Mouse (Mus musculus) limb, embryonic 11.5 days (tissue): ENCODE results near the gene Lmx1b. TPM values are rescaled to one million over a fixed set of nuclear protein-coding genes. Genes with fewer than 3 reads are reported as not detected.

Experiments used
- ATAC-seq: fragments of 200-750 bp; cut with Nextera tagmentation; 2 replicates; pipeline ENCODE4 v1.8.0; 2017; ENCODE audit warnings: low read depth; ENCODE audit not compliant: insufficient number of reproducible peaks, low FRiP score, low TSS enrichment
- DNase-seq: peaks from one replicate; pipeline ENCODE4 v3.0.0-alpha.2; 2015; ENCODE audit warnings: low spot score
- H3K27ac ChIP-seq: fragments of 300-500 bp; sonication (generic); replicated peaks from 2 replicates; pipeline ENCODE4 v1.5.1; 2014; ENCODE audit warnings: low read depth, mild to moderate bottlenecking, low read length
- H3K27me3 ChIP-seq: fragments of 300-500 bp; sonication (generic); 2 replicates; pipeline ENCODE4 v1.6.1; 2014; ENCODE audit warnings: mild to moderate bottlenecking, low read length, mixed read lengths; ENCODE audit not compliant: control insufficient read depth, insufficient read depth
- H3K36me3 ChIP-seq: fragments of 300-500 bp; sonication (generic); 2 replicates; pipeline ENCODE4 v1.6.1; 2014; ENCODE audit warnings: mild to moderate bottlenecking, low read length, moderate library complexity, mixed read lengths; ENCODE audit not compliant: control insufficient read depth, insufficient read depth
- H3K4me1 ChIP-seq: fragments of 300-500 bp; sonication (generic); 2 replicates; pipeline ENCODE4 v1.6.1; 2014; ENCODE audit warnings: low read length, mixed read lengths; ENCODE audit not compliant: control insufficient read depth, insufficient read depth
- H3K4me2 ChIP-seq: fragments of 300-500 bp; sonication (generic); 2 replicates; pipeline ENCODE4 v1.6.1; 2014; ENCODE audit warnings: low read depth, mild to moderate bottlenecking, moderate library complexity; ENCODE audit not compliant: severe bottlenecking
- H3K4me3 ChIP-seq: fragments of 300-500 bp; sonication (generic); 2 replicates; pipeline ENCODE4 v1.5.1; 2014; ENCODE audit warnings: low read depth, low read length
- H3K9ac ChIP-seq: fragments of 300-500 bp; sonication (generic); 2 replicates; pipeline ENCODE4 v1.6.1; 2014; ENCODE audit warnings: mild to moderate bottlenecking, low read length
- H3K9me3 ChIP-seq: fragments of 300-500 bp; sonication (generic); 2 replicates; pipeline ENCODE4 v1.6.1; 2016; ENCODE audit warnings: low read length; ENCODE audit not compliant: control insufficient read depth
- WGBS: fragments of 180-500 bp; shearing (Covaris S2); extraction: QIAGEN DNeasy Blood & Tissue Kit; methylation state at CpG from one replicate; pipeline ENCODE4 v1.1.7; 2014; 5-methylcytosine and 5-hydroxymethylcytosine counted together
- polyA plus RNA-seq: library from polyadenylated mRNA; unstranded; fragments of >200 nt; fragmentation: Nextera tagmentation; extraction: Ambion mirVana; gene quantifications from 2 replicates; pipeline ENCODE4 v1.2.1, GENCODE M21; 2014

Gene Lmx1b
- polyA plus RNA-seq, 1 experiment from 2014 or later, result 10.2 TPM

DNA sequence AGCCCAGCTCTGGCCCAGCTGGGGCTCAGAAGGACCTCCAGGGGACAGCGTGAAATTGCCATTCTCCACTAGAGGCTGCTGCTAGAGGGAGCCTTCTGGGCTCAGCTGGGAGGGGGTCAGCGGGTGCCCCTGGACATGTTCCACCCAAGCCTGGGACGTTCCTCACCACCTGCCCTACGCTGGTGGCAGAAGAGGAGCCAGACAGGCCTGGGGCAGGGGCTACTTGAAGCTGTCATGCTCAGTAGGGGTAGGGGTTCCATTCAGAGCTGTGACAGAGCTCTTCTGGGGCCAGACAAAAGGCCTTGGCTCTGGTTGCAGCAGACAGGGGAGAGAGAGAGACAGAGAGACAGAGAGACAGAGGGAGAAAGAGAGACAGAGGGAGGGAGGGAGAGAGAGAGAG lies 42.9 kb downstream of the Lmx1b start:
- H3K4me3 ChIP-seq, result no peak overlapping the region

GRCm38 (mm10) chr2:33595085-33595423 lies 45.3 kb downstream of the Lmx1b start:
- WGBS, result 12% methylated on average over 6 of the region's 7 CpGs
- H3K4me3 ChIP-seq, result no peak overlapping the region
- ATAC-seq (peak; percentile 22; the same call in 1 of the 2 replicates), DNase-seq (peak; percentile 61)
- H3K9me3 ChIP-seq, result no peaks in the 10 kb centered on the region
- no peaks in the 10 kb centered on the region for H3K27me3 ChIP-seq
- peaks cover 54% of the 10 kb centered on the region for H3K4me1 ChIP-seq
- no peak overlapping the region for H3K9ac ChIP-seq
- H3K36me3 ChIP-seq, result no peaks in the 10 kb centered on the region
- no peak overlapping the region for H3K4me2 ChIP-seq
- H3K27ac ChIP-seq, result peak overlapping the region; percentile 56

More for the DNA sequence above, 42.9 kb downstream of the Lmx1b start:
- ATAC-seq, result no peak
- no peaks in the 10 kb centered on the region for H3K27me3 ChIP-seq
- DNase-seq, result no peak
- H3K36me3 ChIP-seq, result no peaks in the 10 kb centered on the region
- peaks cover 49% of the 10 kb centered on the region for H3K4me1 ChIP-seq
- 49% methylated on average over 4 of the region's 4 CpGs for WGBS
- no peaks in the 10 kb centered on the region for H3K9me3 ChIP-seq
- no peak overlapping the region for H3K4me2 ChIP-seq
- no peak overlapping the region for H3K9ac ChIP-seq
- no peak overlapping the region for H3K27ac ChIP-seq

GRCm38 (mm10) chr2:33594181-33595084 lies 45.9 kb downstream of the Lmx1b start:
- H3K27me3 ChIP-seq, result no peaks in the 10 kb centered on the region
- H3K9me3 ChIP-seq, result no peaks in the 10 kb centered on the region
- H3K9ac ChIP-seq, result no peak overlapping the region
- DNase-seq (peak; percentile 65), ATAC-seq (peak; percentile 57; the same call in 1 of the 2 replicates)
- H3K4me3 ChIP-seq, result no peak overlapping the region
- no peak overlapping the region for H3K4me2 ChIP-seq
- H3K36me3 ChIP-seq, result no peaks in the 10 kb centered on the region
- 49% methylated on average over 9 of the region's 9 CpGs for WGBS
- H3K4me1 ChIP-seq, result peaks cover 52% of the 10 kb centered on the region
- peak overlapping the region; percentile 69 for H3K27ac ChIP-seq

GRCm38 (mm10) chr2:33592931-33593555 lies 47.3 kb downstream of the Lmx1b start:
- peak; percentile 86 for DNase-seq
- Histone ChIP-seq H3K4me2 (peak overlapping the region; percentile 28; the same call in 1 of the 2 replicates), H3K27me3 (no peaks in the 10 kb centered on the region), H3K9ac (peak overlapping the region; percentile 30; the same call in 1 of the 2 replicates), H3K4me1 (peaks cover 54% of the 10 kb centered on the region), H3K27ac (peak overlapping the region; percentile 85), H3K36me3 (no peaks in the 10 kb centered on the region), H3K4me3 (no peak overlapping the region), H3K9me3 (no peaks in the 10 kb centered on the region)
- WGBS, result 2% methylated on average over 12 of the region's 12 CpGs
- ATAC-seq, result peak; percentile 49; the same call in 1 of the 2 replicates

DNA sequence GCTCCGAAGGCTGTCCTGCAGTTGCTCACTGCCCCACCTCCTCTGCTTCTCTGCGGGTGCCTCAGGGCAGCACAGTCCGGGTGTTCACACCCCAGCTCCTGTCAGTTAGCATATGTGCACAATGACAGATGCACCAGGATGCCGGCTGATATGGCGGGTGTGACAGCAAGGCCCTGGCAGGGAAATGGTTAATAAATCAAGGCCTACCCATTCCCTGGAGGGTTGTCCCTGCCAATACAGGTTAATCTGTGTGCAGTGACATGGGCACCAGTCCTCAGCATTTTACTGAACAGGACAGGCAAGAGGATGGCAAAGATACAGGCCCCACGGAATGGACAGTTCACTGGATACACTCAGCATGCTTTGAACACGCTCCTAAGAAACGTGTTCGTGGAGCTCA lies 51.0 kb downstream of the Lmx1b start:
- no peaks in the 10 kb centered on the region for H3K27me3 ChIP-seq
- no peaks in the 10 kb centered on the region for H3K36me3 ChIP-seq
- H3K4me3 ChIP-seq, result no peak overlapping the region
- ATAC-seq (no peak), DNase-seq (no peak)
- no peak overlapping the region for H3K4me2 ChIP-seq
- WGBS, result 75% methylated on average over 9 of the region's 9 CpGs
- no peak overlapping the region for H3K9ac ChIP-seq
- H3K4me1 ChIP-seq, result peaks cover 52% of the 10 kb centered on the region
- no peaks in the 10 kb centered on the region for H3K9me3 ChIP-seq
- H3K27ac ChIP-seq, result no peak overlapping the region

GRCm38 (mm10) chr2:33584937-33585910 lies 55.1 kb downstream of the Lmx1b start:
- H3K9ac ChIP-seq, result peak overlapping the region; percentile 45

GRCm38 (mm10) chr2:33583761-33584160 lies 56.5 kb downstream of the Lmx1b start:
- Histone ChIP-seq H3K27ac (peak overlapping the region; percentile 33; the same call in 1 of the 2 replicates), H3K4me3 (no peak overlapping the region), H3K36me3 (no peaks in the 10 kb centered on the region), H3K9ac (no peak overlapping the region), H3K27me3 (peaks cover 10% of the 10 kb centered on the region), H3K4me2 (no peak overlapping the region), H3K9me3 (no peaks in the 10 kb centered on the region), H3K4me1 (peaks cover 67% of the 10 kb centered on the region)
- DNase-seq, result no peak
- 10% methylated on average over 6 of the region's 6 CpGs for WGBS
- ATAC-seq, result no peak

More at GRCm38 (mm10) chr2:33584937-33585910, 55.1 kb downstream of the Lmx1b start:
- H3K4me1 ChIP-seq, result peaks cover 68% of the 10 kb centered on the region
- no peaks in the 10 kb centered on the region for H3K9me3 ChIP-seq
- 13% methylated on average over 29 of the region's 29 CpGs for WGBS
- H3K36me3 ChIP-seq, result no peaks in the 10 kb centered on the region
- DNase-seq, result peak; percentile 61
- H3K27me3 ChIP-seq, result peaks cover 5% of the 10 kb centered on the region; the same call in 1 of the 2 replicates
- H3K4me2 ChIP-seq, result peak overlapping the region; percentile 28; the same call in 1 of the 2 replicates
- ATAC-seq, result peak; percentile 6; the same call in 1 of the 2 replicates
- H3K4me3 ChIP-seq, result no peak overlapping the region
- H3K27ac ChIP-seq, result peak overlapping the region; percentile 90
